Mouse (Mus musculus) left cerebral cortex, adult 2 months (tissue): ENCODE measurements around the gene Tnni1. TPM values are rescaled to one million over a fixed set of nuclear protein-coding genes. Genes with fewer than 3 reads are reported as not detected.

ENCODE experiments used
- DNase-seq, 2 experiments: peaks; one replicate each; pipeline ENCODE4 v3.0.0; 2021 to 2022; ENCODE audit warnings: low spot score in 2 of 2, mixed read lengths in 1 of 2; ENCODE audit errors: extremely low spot score in 1 of 2
- H3K27ac ChIP-seq: fragments of 200-600 bp; 2 replicates; pipeline ENCODE4 v1.8.1; 2022
- H3K4me3 ChIP-seq: fragments of 200-600 bp; 2 replicates; pipeline ENCODE4 v1.8.1; 2022
- CTCF ChIP-seq: fragments of 200-600 bp; IDR thresholded peaks from 2 replicates; pipeline ENCODE4 v1.8.1; 2022; ENCODE audit warnings: antibody characterized with exemption, mild to moderate bottlenecking, moderate library complexity
- intact Hi-C: fragments of 180-260 bp; cut with DNase I; formaldehyde crosslinking; loops from one replicate; pipeline ENCODE4 v1.15.1; 2025
- total RNA-seq, 2 experiments: library from RNA; stranded (reverse); gene quantifications; 2 replicates each; pipeline ENCODE4 v1.2.3; 2021

Gene Tnni1
- total RNA-seq, 2 experiments from 2014 or later = 1.6 to 1.7 TPM

GRCm38 (mm10) chr1:135793370-135794215 lies 14.4 kb downstream of the Tnni1 start:
- TF ChIP-seq CTCF = no peak
- DNase-seq = peak; percentile 72 to 77
- intact Hi-C loops = no loop called here
- H3K4me3 ChIP-seq = peak overlapping the region; percentile 7; the same call in 1 of the 2 replicates
- peak overlapping the region; percentile 44 for H3K27ac ChIP-seq

GRCm38 (mm10) chr1:135794216-135795134 lies 15.2 kb downstream of the Tnni1 start:
- intact Hi-C loops = no loop called here
- Histone ChIP-seq H3K4me3 (no peak overlapping the region), H3K27ac (no peak overlapping the region; the same call in 1 of the 2 replicates)
- no peak for TF ChIP-seq CTCF
- no peak for DNase-seq

GRCm38 (mm10) chr1:135798492-135798891 lies 19.3 kb downstream of the Tnni1 start:
- TF ChIP-seq CTCF = no peak
- DNase-seq = no peak
- no peak overlapping the region for H3K4me3 ChIP-seq
- intact Hi-C loops = no loop called here
- H3K27ac ChIP-seq = no peak overlapping the region

GRCm38 (mm10) chr1:135799109-135799627 lies 19.9 kb downstream of the Tnni1 start:
- no peak overlapping the region for H3K27ac ChIP-seq
- no peak overlapping the region for H3K4me3 ChIP-seq
- TF ChIP-seq CTCF = no peak
- intact Hi-C loops = no loop called here
- DNase-seq = no peak

GRCm38 (mm10) chr1:135800192-135800950 lies 21.1 kb downstream of the Tnni1 start:
- H3K27ac ChIP-seq = no peak overlapping the region
- intact Hi-C loops = no loop called here
- DNase-seq = no peak
- H3K4me3 ChIP-seq = no peak overlapping the region
- TF ChIP-seq CTCF = no peak

GRCm38 (mm10) chr1:135807546-135807945 lies 28.3 kb downstream of the Tnni1 start:
- Histone ChIP-seq H3K27ac (no peak overlapping the region), H3K4me3 (no peak overlapping the region)
- intact Hi-C loops = no loop called here
- no peak for DNase-seq
- TF ChIP-seq CTCF = no peak

GRCm38 (mm10) chr1:135810180-135810579 lies 30.9 kb downstream of the Tnni1 start:
- intact Hi-C loops = no loop called here
- no peak for DNase-seq
- TF ChIP-seq CTCF = no peak
- Histone ChIP-seq H3K4me3 (no peak overlapping the region), H3K27ac (no peak overlapping the region)

GRCm38 (mm10) chr1:135811016-135811646 lies 31.9 kb downstream of the Tnni1 start:
- TF ChIP-seq CTCF = peak; percentile 100

GRCm38 (mm10) chr1:135812205-135812604 lies 33.0 kb downstream of the Tnni1 start:
- TF ChIP-seq CTCF = no peak
- intact Hi-C loops = no loop called here
- no peak overlapping the region for H3K4me3 ChIP-seq
- no peak overlapping the region for H3K27ac ChIP-seq
- no peak for DNase-seq

More at GRCm38 (mm10) chr1:135811016-135811646, 31.9 kb downstream of the Tnni1 start:
- H3K27ac ChIP-seq = no peak overlapping the region
- intact Hi-C loops = loop anchor here (1.0 kb wide), 1 partner anchor 18 kb away; no protein-coding TSS in a partner anchor
- DNase-seq = peak; percentile 75 to 85
- no peak overlapping the region for H3K4me3 ChIP-seq

GRCm38 (mm10) chr1:135812618-135813017 lies 33.4 kb downstream of the Tnni1 start:
- intact Hi-C loops = no loop called here
- Histone ChIP-seq H3K4me3 (no peak overlapping the region), H3K27ac (no peak overlapping the region)
- TF ChIP-seq CTCF = no peak
- DNase-seq = no peak

GRCm38 (mm10) chr1:135813071-135813470 lies 33.8 kb downstream of the Tnni1 start:
- TF ChIP-seq CTCF = no peak
- Histone ChIP-seq H3K27ac (no peak overlapping the region), H3K4me3 (no peak overlapping the region)
- DNase-seq = no peak
- intact Hi-C loops = no loop called here
